Mouse (Mus musculus): ENCODE results near the gene Sin3b. TPM values are rescaled to one million over a fixed set of nuclear protein-coding genes. Genes with fewer than 3 reads are reported as not detected.

Sin3b gene
- total RNA-seq, 2 experiments from 2014 or later: 17.7 to 34.8 TPM

- no peak for ATAC-seq (replicated peaks; ENCODE audit: low FRiP score, poor library complexity, severe bottlenecking)
Observed at GRCm38 (mm10) chr8:72751126-72751525, 28.0 kb downstream of the Sin3b start.

GRCm38 (mm10) chr8:72752289-72752688 lies 29.2 kb downstream of the Sin3b start:
- no peak for ATAC-seq (replicated peaks; ENCODE audit: low FRiP score, poor library complexity, severe bottlenecking)

DNA sequence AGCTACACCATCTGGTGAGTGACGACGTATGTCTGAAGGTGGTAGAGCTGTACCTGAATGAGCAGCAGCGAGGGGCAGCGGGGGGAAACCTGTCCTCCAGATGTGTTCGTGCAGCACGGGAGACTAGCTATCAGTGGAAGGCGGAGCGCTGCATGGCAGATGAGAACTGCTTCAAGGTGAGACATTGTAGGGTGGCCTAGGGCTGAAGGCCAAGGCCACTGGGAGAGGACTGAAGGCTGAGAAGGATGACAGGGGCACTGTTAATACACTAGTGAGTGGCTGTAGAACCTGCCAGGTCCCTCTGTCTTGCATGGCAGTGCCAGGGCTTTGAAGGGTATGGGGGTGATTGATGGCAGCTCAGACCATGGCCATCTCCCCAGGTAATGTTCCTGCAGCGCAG lies 30.1 kb downstream of the Sin3b start:
- no peak for ATAC-seq (replicated peaks; ENCODE audit: low FRiP score, poor library complexity, severe bottlenecking)

DNA sequence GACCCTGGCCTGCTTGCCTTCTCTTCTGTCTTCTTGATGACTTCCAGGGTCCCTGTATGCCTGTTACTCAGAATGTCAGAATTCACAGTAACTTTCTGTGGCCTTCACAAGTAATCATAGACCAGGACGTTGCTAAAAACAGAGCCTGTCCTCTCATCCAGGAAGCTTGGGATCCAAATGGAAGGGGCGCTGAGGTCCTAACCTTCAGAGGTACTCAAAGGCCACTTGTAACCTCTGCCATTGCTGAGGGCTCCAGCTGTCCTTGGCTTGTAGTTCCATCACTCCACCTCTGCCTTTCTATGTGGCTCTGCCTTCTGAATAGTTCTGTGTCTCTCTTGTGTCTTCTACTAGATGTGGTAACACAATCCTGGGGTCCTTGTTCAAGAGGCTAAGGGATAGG lies 30.7 kb downstream of the Sin3b start:
- ATAC-seq (replicated peaks; ENCODE audit: low FRiP score, poor library complexity, severe bottlenecking): no peak

- ATAC-seq (replicated peaks; ENCODE audit: low FRiP score, poor library complexity, severe bottlenecking): no peak
Observed at GRCm38 (mm10) chr8:72756031-72756430, 32.9 kb downstream of the Sin3b start.

DNA sequence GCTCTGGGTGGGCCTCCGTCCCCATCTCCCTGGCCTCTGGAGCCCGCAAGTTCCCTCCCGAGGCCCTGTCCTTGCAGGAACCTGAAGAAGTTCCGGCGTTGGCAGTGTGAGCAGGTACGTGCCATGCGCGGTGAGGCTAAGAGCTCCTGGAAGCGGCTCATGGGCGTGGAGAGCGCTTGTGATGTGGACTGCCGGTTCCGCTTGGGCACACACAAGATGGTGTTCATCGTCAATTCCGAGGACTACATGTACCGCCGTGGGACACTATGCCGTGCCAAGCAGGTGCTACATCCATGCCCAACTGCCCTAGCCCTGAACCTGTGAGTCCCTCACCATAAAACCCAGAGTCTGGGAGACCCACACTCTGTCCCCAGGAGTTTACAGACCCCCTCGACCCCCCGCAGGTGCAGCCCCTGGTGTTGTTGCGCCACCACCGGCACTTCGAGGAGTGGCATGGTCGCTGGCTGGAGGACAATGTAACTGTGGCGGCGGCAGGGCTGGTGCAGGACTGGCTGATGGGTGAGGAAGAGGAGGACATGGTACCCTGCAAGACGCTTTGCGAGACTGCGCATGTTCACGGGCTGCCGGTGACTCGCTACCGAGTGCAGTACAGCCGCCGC lies 33.8 kb downstream of the Sin3b start:
- ATAC-seq (replicated peaks; ENCODE audit: low FRiP score, poor library complexity, severe bottlenecking): no peak

GRCm38 (mm10) chr8:72757426-72758195 lies 34.5 kb downstream of the Sin3b start:
- no peak for ATAC-seq (replicated peaks; ENCODE audit: low FRiP score, poor library complexity, severe bottlenecking)

- no peak for ATAC-seq (replicated peaks; ENCODE audit: low FRiP score, poor library complexity, severe bottlenecking)
Observed at GRCm38 (mm10) chr8:72758310-72758709, 35.2 kb downstream of the Sin3b start.

GRCm38 (mm10) chr8:72760216-72760615 lies 37.1 kb downstream of the Sin3b start:
- ATAC-seq (replicated peaks; ENCODE audit: low FRiP score, poor library complexity, severe bottlenecking): no peak

- no peak for ATAC-seq (replicated peaks; ENCODE audit: low FRiP score, poor library complexity, severe bottlenecking)
Observed at GRCm38 (mm10) chr8:72761322-72762051, 38.4 kb downstream of the Sin3b start, which contains the start of gene F2rl3. TSS of gene F2rl3 (plus strand) at chr8:72761880.

DNA sequence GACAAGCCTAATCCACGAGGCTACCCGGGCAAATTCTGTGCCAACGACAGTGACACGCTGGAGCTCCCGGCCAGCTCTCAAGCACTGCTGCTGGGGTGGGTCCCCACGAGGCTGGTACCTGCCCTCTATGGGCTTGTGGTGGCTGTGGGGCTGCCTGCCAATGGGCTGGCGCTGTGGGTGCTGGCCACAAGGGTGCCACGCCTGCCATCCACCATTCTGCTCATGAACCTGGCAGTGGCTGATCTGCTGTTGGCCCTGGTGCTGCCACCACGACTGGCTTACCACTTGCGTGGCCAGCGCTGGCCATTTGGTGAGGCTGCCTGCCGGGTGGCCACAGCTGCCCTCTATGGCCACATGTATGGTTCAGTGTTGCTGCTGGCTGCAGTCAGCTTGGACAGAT lies 39.2 kb downstream of the Sin3b start:
- ATAC-seq (replicated peaks; ENCODE audit: low FRiP score, poor library complexity, severe bottlenecking): no peak

DNA sequence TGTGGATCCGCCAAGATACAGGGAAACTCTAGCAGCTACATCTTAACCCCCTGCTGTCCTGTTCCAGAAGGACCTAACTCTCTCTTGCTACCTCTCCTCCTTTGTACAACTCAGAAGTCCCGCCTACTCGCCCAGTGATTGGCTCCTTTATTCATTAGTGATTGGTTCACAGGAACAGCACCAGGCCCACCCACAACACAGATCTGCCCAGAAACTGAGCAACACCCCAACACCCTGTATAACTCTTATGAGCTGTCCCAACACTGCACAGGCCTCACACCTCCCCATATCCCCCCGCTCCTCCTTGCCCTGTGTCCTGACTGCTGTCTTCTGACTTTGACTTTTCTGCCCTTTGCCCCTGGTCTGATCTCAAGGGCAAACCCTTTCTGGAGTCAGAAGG lies 42.6 kb downstream of the Sin3b start:
- ATAC-seq (replicated peaks; ENCODE audit: low FRiP score, poor library complexity, severe bottlenecking): no peak

DNA sequence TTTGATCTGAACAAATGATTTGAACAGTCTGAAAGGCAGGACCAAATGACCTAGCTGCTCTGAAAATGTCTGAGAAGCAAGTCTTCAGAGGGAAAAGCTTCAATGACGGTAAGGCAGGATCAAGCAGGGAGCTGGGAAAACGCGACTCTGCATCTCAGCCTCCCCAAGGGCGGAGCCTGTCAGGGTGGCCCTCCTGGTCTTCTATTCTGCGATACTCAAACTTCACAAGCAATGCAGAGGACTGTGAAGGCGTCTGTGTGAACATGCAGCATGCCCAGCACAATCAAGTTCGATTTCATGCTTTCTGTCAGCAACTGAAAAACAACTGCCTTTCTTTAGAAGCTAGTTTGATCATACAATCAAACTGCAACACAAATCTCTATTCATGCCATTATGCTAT lies 43.7 kb downstream of the Sin3b start:
- no peak for ATAC-seq (replicated peaks; ENCODE audit: low FRiP score, poor library complexity, severe bottlenecking)

DNA sequence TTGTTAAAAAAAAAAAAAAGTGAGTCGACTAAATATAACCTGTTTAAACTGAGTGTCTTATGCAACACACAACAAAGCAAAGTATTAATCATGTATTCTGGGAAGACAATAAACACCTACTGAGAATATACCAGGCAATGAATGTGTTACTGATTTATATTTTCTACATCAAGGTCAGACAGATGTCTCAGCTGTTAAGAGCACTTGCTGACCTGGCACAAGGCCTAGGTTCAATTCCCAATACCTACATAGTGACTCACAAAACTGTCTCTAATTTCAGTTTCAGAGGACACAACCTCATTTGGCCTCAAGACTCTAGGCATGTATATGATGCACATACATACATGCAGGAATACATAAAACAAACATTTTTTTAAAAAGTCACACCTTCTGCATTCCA lies 54.7 kb downstream of the Sin3b start:
- ATAC-seq (replicated peaks; ENCODE audit: low FRiP score, poor library complexity, severe bottlenecking): no peak

DNA sequence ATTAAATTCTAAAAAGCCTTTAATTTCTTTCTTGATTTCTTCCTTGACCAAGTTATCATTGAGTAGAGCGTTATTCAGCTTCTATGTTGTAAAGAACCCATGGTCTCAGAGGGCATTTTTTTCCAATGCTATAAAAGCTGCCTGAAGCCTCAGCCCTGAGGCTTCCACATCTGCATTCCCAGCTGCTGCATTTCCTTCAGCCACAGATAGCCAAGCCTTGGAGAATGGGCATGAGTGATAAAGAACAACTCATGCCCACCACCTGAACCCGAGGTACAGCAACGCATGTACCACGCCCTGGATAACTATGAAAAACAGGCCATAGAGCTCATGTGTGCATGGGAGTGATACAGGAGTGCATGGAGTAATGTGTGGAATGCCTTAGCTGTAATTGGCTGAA lies 57.6 kb downstream of the Sin3b start:
- no peak for ATAC-seq (replicated peaks; ENCODE audit: low FRiP score, poor library complexity, severe bottlenecking)

- ATAC-seq (replicated peaks; ENCODE audit: low FRiP score, poor library complexity, severe bottlenecking): no peak
Observed at GRCm38 (mm10) chr8:72801583-72801982, 78.5 kb downstream of the Sin3b start.

Other genes starting within 250 kb of the Sin3b start
- 25.7 and 29.0 TPM in 2 replicates for gene Cherp, start 248.1 kb upstream of the Sin3b start, total RNA-seq (2015; ENCODE audit: low replicate concordance)
- 6.0 and 7.7 TPM in 2 replicates for gene Cherp, start 248.1 kb upstream of the Sin3b start, total RNA-seq (2017; ENCODE audit: low replicate concordance)
- 11.3 and 11.9 TPM in 2 replicates for gene Slc35e1, start 230.7 kb upstream of the Sin3b start, total RNA-seq (2015; ENCODE audit: low replicate concordance)
- gene Slc35e1, start 230.7 kb upstream of the Sin3b start, total RNA-seq (2017; ENCODE audit: low replicate concordance): 18.8 and 21.6 TPM in 2 replicates
- gene Med26, start 175.0 kb upstream of the Sin3b start, total RNA-seq (2015; ENCODE audit: low replicate concordance): 4.2 and 4.8 TPM in 2 replicates
- 3.2 and 3.8 TPM in 2 replicates for gene Med26, start 175.0 kb upstream of the Sin3b start, total RNA-seq (2017; ENCODE audit: low replicate concordance)
- 15.9 and 46.7 TPM in 2 replicates for gene Smim7, start 152.2 kb upstream of the Sin3b start, total RNA-seq (2015; ENCODE audit: low replicate concordance)
- 21.3 and 22.9 TPM in 2 replicates for gene Smim7, start 152.2 kb upstream of the Sin3b start, total RNA-seq (2017; ENCODE audit: low replicate concordance)
- 1.7 and 2.1 TPM in 2 replicates for gene Tmem38a, start 151.2 kb upstream of the Sin3b start, total RNA-seq (2015; ENCODE audit: low replicate concordance)
- 2.2 TPM in 1 of 2 replicates, not detected in the other for gene Tmem38a, start 151.2 kb upstream of the Sin3b start, total RNA-seq (2017; ENCODE audit: low replicate concordance)
- 0.58 and 0.84 TPM in 2 replicates for gene Nwd1, start 76.6 kb upstream of the Sin3b start, total RNA-seq (2015; ENCODE audit: low replicate concordance)
- 0.14 and 1.3 TPM in 2 replicates for gene Nwd1, start 76.6 kb upstream of the Sin3b start, total RNA-seq (2017; ENCODE audit: low replicate concordance)
- not detected in 2 replicates for gene F2rl3, start 38.6 kb downstream of the Sin3b start, total RNA-seq (2015; ENCODE audit: low replicate concordance)
- 0.98 TPM in 1 of 2 replicates, not detected in the other for gene F2rl3, start 38.6 kb downstream of the Sin3b start, total RNA-seq (2017; ENCODE audit: low replicate concordance)